Mouse (Mus musculus): ENCODE results near the gene Cyp2ab1.

Cyp2ab1 gene

GRCm38 (mm10) chr16:20271339-20271738 lies 53.9 kb downstream of the Cyp2ab1 start:
- no peak for DNase-seq (ENCODE audit: low read depth, low spot score)

- no peak for DNase-seq (ENCODE audit: low read depth, low spot score)
Measured at GRCm38 (mm10) chr16:20265089-20265488, 60.1 kb downstream of the Cyp2ab1 start.
